Mouse (Mus musculus) MEL-GATA-1-ER (cell line): Measurements from ENCODE around the gene Espnl.

Experiments used
- DNase-seq: peaks from one replicate; pipeline ENCODE4 v3.0.0-alpha.2; 2012; ENCODE audit warnings: low read depth; ENCODE audit errors: extremely low read depth

Espnl gene

DNA sequence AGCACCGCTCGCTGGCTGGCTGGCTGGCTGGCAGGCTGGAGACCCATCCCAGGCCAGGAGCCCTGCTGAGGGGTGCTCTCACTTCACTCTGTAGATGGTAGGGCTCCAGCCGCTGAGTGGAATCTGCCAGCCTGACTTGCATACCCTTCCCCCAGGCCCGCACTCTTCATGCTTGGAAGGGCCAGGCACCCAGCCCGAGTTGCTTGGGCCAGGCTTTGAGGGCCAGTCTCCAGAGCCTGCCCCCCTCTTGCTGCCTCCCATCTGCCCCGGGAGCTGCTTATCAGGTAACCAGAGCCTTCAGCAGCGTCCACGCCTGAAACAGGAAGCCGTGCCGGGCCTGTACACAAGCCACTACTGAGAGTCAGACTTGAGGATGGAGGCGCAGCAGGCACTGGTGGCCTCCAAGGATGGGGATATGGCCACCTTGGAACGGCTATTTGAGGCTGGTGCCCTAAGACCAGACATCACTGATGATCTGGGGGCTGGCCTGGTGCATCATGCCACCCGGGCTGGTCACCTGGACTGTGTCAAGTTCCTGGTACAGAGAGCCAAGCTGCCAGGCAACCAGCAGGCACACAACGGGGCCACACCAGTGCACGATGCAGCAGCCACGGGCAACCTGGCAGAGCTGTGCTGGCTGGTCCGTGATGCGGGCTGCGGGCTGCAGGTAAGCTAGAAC, at the start of gene Espnl:
Gene Espnl (plus strand): TSS at position 316 of the 679 bp plus-strand sequence.
- DNase-seq, result peak; percentile 68

DNA sequence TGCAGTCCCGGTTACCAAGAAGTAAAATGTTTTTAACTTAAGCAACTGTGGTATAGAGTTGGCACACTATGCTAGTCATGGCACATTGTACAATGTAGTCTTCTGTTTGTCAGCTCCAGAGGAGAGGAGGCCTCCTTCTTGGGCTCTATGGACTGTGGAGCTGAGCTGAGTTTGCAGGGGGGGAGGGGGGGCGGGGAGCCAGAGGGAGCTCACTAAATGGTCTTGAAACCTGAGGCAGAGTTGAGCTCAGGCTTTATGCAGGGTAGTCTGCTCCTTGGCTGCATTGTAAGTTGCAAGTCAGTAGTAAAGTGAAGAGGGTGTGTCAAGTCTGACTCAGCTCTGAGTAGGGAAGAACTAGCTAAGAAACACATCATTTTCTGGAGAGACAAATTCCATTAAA, 49.6 kb upstream of the Espnl start:
- no peak for DNase-seq

- no peak for DNase-seq
Measured at GRCm38 (mm10) chr1:91276581-91276980, 45.3 kb upstream of the Espnl start.

- no peak for DNase-seq
Measured at GRCm38 (mm10) chr1:91277480-91277879, 44.4 kb upstream of the Espnl start.

DNA sequence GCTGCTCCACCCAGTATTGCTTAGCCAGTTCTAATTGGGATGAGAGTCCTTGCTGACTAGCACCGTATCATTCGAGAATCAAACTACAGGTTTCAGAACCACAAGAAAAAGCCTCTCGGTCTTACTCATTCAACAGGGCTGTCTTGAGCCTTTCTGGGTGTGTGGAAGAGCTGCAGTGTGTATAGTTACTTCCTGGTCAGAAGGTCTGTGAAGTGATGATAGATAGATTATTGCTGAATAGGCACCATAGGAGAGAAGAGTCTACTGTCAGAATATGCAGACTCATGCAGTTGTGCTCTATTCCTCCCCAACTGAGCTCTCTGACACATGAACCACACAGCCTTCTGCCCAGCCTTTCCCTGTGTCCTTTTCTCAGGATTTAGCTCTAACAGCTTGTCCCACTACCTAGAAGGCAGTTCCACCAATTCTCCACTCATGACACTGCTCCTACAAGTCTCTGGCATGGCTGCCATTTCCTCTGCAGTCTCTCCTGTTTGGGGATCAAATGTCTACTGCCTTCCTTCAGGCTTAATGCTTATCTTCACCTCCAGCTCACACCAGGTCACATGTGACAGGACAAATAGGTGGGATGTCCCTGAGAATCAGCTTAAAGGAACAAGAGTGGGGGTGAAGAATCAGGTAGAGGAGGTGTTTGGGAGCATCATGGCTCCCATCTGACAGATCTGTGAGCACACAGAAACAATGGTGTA, 43.3 kb upstream of the Espnl start:
- DNase-seq, result no peak

DNA sequence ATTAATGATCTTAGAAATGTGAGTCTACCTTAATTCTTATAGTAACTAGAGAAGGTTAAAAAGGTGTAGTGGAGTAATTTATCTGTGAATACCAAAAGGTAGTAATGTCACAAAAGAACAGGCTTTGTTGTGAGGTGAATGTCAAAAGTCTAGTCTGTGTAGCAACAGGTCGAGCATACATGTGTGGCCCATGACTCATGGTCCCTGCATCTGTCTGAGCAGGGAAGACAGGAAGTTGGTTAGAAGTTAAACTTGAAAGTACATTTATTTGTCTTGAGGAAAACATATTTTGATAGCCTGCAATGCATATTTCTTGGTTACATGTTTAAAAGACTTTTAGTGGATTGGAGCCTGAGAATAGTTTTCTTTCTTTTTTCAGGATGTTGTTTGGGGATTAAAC, 42.7 kb upstream of the Espnl start:
- no peak for DNase-seq

GRCm38 (mm10) chr1:91282582-91282981, 39.3 kb upstream of the Espnl start:
- no peak for DNase-seq

- DNase-seq, result no peak
Measured at GRCm38 (mm10) chr1:91289375-91289774, 32.5 kb upstream of the Espnl start.

DNA sequence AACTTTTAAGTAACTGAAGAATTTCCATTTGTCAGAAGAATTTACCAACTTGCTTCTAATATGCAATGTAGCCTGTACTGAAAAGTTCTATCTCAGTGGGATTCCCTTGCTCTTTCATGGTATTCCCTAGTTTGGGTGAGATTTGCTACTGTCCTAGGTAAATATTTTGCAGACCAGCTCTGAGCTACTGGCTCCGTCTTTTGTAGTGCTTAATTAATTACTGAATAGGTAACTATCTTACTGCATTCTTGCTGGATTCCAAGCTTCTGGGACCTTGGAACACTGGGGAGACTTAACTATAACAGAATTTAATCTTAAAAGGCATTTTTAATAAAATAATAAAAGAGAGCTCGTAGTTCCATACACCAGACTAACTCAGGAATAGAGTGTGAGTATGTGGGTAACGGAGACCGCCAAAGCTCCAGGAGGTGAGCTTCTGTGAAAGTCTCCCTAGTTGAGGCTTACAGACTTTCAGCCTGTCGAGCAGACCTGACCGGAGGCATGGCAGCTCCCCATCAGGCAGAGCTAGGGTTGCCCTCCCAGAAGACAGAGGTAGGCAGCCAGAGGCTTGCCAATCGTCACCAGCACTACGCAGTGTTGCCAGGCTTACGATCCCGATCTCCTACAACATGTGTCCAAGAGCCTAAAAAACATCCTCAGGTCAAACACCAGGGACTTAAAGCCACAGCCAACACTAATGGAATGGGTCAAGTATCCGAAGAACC, 29.6 kb upstream of the Espnl start:
- no peak for DNase-seq

GRCm38 (mm10) chr1:91295544-91295943, 26.3 kb upstream of the Espnl start:
- peak; percentile 71 for DNase-seq

GRCm38 (mm10) chr1:91297799-91298744, 23.8 kb upstream of the Espnl start, which contains the start of gene Scly:
Gene Scly, plus strand, starts transcription at chr1:91298338.
- peak; percentile 90 for DNase-seq

GRCm38 (mm10) chr1:91299026-91299706, 22.7 kb upstream of the Espnl start:
- DNase-seq, result peak; percentile 39

- DNase-seq, result no peak
Measured at GRCm38 (mm10) chr1:91299707-91300426, 22.0 kb upstream of the Espnl start.

DNA sequence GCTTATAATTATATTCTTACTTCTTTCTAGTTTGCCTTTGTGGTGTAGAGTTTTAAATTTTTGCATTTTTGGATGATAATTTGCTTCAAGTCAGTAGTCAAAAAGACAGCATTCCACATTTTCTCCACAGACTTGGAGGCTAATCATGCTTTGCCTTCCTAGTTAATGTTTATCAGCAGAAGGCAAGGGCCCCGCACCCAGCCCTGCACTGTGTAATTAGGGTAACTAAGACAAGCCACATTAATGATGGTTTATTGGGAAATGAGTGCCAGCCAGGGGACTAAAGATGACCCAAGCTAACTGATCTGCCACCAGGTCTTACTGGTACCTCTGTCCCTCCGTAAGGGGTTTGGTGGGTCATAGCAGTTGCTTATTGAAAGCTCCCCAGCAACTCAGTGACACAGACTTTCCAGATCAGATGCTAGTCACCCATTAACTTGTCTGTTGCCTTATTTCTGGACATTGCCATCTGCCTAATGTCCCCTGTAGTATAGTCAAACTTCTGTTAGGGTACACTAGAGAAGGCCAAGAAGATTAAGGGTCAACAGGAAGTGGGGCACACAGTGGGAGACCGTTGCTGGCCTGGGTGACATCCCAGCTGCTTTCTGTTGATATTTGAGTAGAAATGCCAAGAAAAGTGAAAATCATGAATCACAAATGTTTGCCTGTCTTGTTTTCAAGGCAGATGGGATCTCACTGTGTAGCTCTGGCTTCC, 20.5 kb upstream of the Espnl start:
- DNase-seq, result no peak

GRCm38 (mm10) chr1:91302021-91302420, 19.9 kb upstream of the Espnl start:
- DNase-seq, result no peak

- no peak for DNase-seq
Measured at GRCm38 (mm10) chr1:91304621-91305020, 17.3 kb upstream of the Espnl start.

GRCm38 (mm10) chr1:91309366-91310085, 12.3 kb upstream of the Espnl start:
- no peak for DNase-seq

GRCm38 (mm10) chr1:91312273-91312672, 9.6 kb upstream of the Espnl start:
- DNase-seq, result no peak

- DNase-seq, result no peak
Measured at GRCm38 (mm10) chr1:91313251-91313650, 8.6 kb upstream of the Espnl start.
